Comparison of ENCODE assay signal across 8 mouse cellular contexts in genomic region chr9:83924878-83925687, GRCm38 (mm10). TPM values are rescaled to one million over a fixed set of nuclear protein-coding genes. Genes with fewer than 3 reads are reported as not detected.
A peak's percentile ranks its signal among the peaks of the same experiment; 100 is the strongest.
DNase-seq lines count a peak whose midpoint lies in the region; ATAC-seq and TF ChIP-seq lines count a peak whose summit lies in the region.

Gene Bckdhb, plus strand, starts transcription at chr9:83925145.

- H3K36me3 ChIP-seq in ES-E14 (ENCODE audit: control insufficient read depth, insufficient read depth, low read length, poor library complexity, severe bottlenecking), result no peaks in the 10 kb centered on the region
- no peaks in the 10 kb centered on the region for H3K36me3 ChIP-seq in forebrain, embryonic 15.5 days

- no peaks in the 10 kb centered on the region for H3K27me3 ChIP-seq in forebrain, embryonic 15.5 days

- WGBS in forebrain, embryonic 15.5 days, result under 1% methylated on average over 46 of the region's 46 CpGs
- WGBS in lung, adult 2 months, result 1% methylated on average over 46 of the region's 46 CpGs

- TF ChIP-seq POLR2A in lung, adult 2 months (IDR thresholded peaks at IDR 0.05; ENCODE audit: borderline replicate concordance, extremely low read depth, low read depth, low read length), result peak; percentile 56; the same call in 1 of the 2 replicates

- no peak within 1 kb of the TSS for H3K27ac ChIP-seq in ES-E14 (ENCODE audit: insufficient read depth, low read depth, low read length, poor library complexity, severe bottlenecking)
- 0 out of 2 replicates have a peak within 1 kb of the TSS, but pooled peaks have one; percentile 12 for H3K27ac ChIP-seq in forebrain, embryonic 15.5 days (replicated peaks)

- H3K9me3 ChIP-seq in ES-E14 (ENCODE audit: control insufficient read depth, insufficient read depth, low read depth, low read length), result no peaks in the 10 kb centered on the region
- H3K9me3 ChIP-seq in forebrain, embryonic 15.5 days, result no peaks in the 10 kb centered on the region

- H3K9ac ChIP-seq in ES-E14 (ENCODE audit: insufficient read depth, low read depth, low read length, poor library complexity, severe bottlenecking), result peak within 1 kb of the TSS; percentile 90
- peak within 1 kb of the TSS; percentile 57 for H3K9ac ChIP-seq in forebrain, embryonic 15.5 days (replicated peaks)

- H3K4me1 ChIP-seq in ES-E14 (ENCODE audit: control insufficient read depth in 2 of 2, insufficient read depth in 2 of 2, low read length in 2 of 2, poor library complexity in 1 of 2), result peaks cover 0 to 3% of the 10 kb centered on the region in 2 experiments; a peak in 1 of 4 replicates
- H3K4me1 ChIP-seq in forebrain, embryonic 15.5 days, result peaks cover 8% of the 10 kb centered on the region
- H3K4me1 ChIP-seq in lung, adult 2 months (ENCODE audit: control insufficient read depth, insufficient read depth, low read length), result no peaks in the 10 kb centered on the region

- H3K4me2 ChIP-seq in forebrain, embryonic 15.5 days (replicated peaks), result peak within 1 kb of the TSS; percentile 62

- peak; percentile 100 for ATAC-seq in forebrain, embryonic 15.5 days (replicated peaks)
- peak; percentile 100 for ATAC-seq in neutrophil, adult 5-6 weeks (ENCODE audit: extremely low read depth, insufficient number of reproducible peaks, low FRiP score, poor library complexity, severe bottlenecking)

- peak within 1 kb of the TSS; percentile 97 to 99 for H3K4me3 ChIP-seq in ES-E14 (ENCODE audit: insufficient read depth in 1 of 2, low read depth in 1 of 2, low read length in 2 of 2, poor library complexity in 1 of 2, severe bottlenecking in 1 of 2)
- peak within 1 kb of the TSS; percentile 57 for H3K4me3 ChIP-seq in forebrain, embryonic 15.5 days
- H3K4me3 ChIP-seq in lung, adult 2 months (replicated peaks; ENCODE audit: extremely low read depth, low read depth, low read length), result peak within 1 kb of the TSS; percentile 98

- intact Hi-C loops in heart, postnatal 25 days (cut with DNase I), result no loop called here

- in situ Hi-C loops in ES-E14 (cut with MboI; ENCODE audit: low sequenced_read_pairs in 2 of 2, unreplicated experiment in 2 of 2), result no loop called here

- peak; percentile 91 for DNase-seq in ES-E14 (ENCODE audit: low read depth, low spot score)
- DNase-seq in cerebellum, adult 11-12 months, result peak; percentile 97
- DNase-seq in heart, postnatal 25 days (ENCODE audit: low spot score), result peak; percentile 93
- DNase-seq in layer of hippocampus, adult 18-20 months (ENCODE audit: low spot score in 2 of 2), result peak; percentile 97 to 99
- DNase-seq in lung, adult 2 months, result peak; percentile 97
- peak; percentile 91 to 94 for DNase-seq in thymus, adult 18-20 months

- no peak for TF ChIP-seq CTCF in lung, adult 2 months (IDR thresholded peaks at IDR 0.05; ENCODE audit: insufficient read depth, low read length)

TF ChIP-seq in ES-E14, 5 proteins besides CTCF, POLR2A, EP300 and RAD21:
- TF ChIP-seq HCFC1 (IDR thresholded peaks at IDR 0.05; ENCODE audit: borderline replicate concordance, insufficient read depth, low read length), result 0 out of 2 replicates have a peak, but pooled peaks have one; percentile 45
- no peak for TF ChIP-seq ZC3H11A (IDR thresholded peaks at IDR 0.05; ENCODE audit: borderline replicate concordance, low read depth, low read length)

RNA-seq across cellular contexts. Expression of gene Bckdhb, which starts in this region (rescaled TPM):
- 30.7 and 32.9 TPM in 2 replicates for total RNA-seq in ES-E14 (2012; rRNA removed)
- polyA plus RNA-seq in forebrain, embryonic 15.5 days (2015; fragmentation: Nextera tagmentation; extraction: Ambion mirVana), result 34.2 and 36.0 TPM in 2 replicates
- 100 to 1,000 TPM in 1 of 2 experiments, 10 to 100 TPM in 1; 92.4 to 100 TPM for total RNA-seq in heart, postnatal 25 days (2021)
- total RNA-seq in layer of hippocampus, adult 18-20 months (2021), result 10 to 100 TPM; 44.5 to 46.4 TPM
- 10.4 and 13.9 TPM in 2 replicates for polyA plus RNA-seq in lung, adult 2 months (2012; rRNA removed)
- total RNA-seq in neutrophil, adult 5-6 weeks (2017), result 5.9 and 7.1 TPM in 2 replicates
